19 mouse cellular contexts compared by ENCODE assay signal in genomic region chr12:9128581-9129275, GRCm38 (mm10).
A peak's percentile ranks its signal among the peaks of the same experiment; 100 is the strongest.
DNase-seq lines count a peak whose midpoint lies in the region; ATAC-seq and TF ChIP-seq lines count a peak whose summit lies in the region.
"Had no signal": no experiment of that assay in that cellular context is flagged by ENCODE, and none has a peak within 500 bp of the region (broad histone marks: within the 10 kb centered on the region; RNA-seq: fewer than 3 reads in every experiment).

No protein-coding gene starts in this region.

- no peak for TF ChIP-seq EP300 in CH12.LX (IDR thresholded peaks at IDR 0.05; ENCODE audit: low read length)

- DNase-seq in heart, adult 11 months: peak; percentile 94
- peak; percentile 59 for DNase-seq in kidney, adult 9 months
- DNase-seq in kidney, postnatal 4 days: no peak
- DNase-seq in CH12.LX (ENCODE audit: extremely low read depth): peak; percentile 29
- no peak for DNase-seq in heart, embryonic 10.5 days (ENCODE audit: low spot score)
- DNase-seq in left cerebral cortex, adult 18-20 months (ENCODE audit: low spot score in 2 of 2): no peak
- DNase-seq: cerebellum, adult 18-20 months; cerebellum, postnatal 25 days; layer of hippocampus, adult 9-11 months; liver, embryonic 13.5 days; retina, postnatal 1 day; right cerebral cortex, postnatal 4 days; thymus, postnatal 36 days had no signal

- TF ChIP-seq CTCF in CH12.LX (conservative IDR thresholded peaks at IDR 0.05 in 1 of 2, IDR thresholded peaks at IDR 0.05 in 1 of 2; ENCODE audit: low read depth in 2 of 2, low read length in 2 of 2): no peak

- H3K9me3 ChIP-seq in heart, embryonic 11.5 days (replicated peaks; ENCODE audit: control insufficient read depth, low read length): no peaks in the 10 kb centered on the region
- H3K9me3 ChIP-seq in CH12.LX (replicated peaks; ENCODE audit: low read length): no peaks in the 10 kb centered on the region
- H3K9me3 ChIP-seq in heart, embryonic 10.5 days: no peaks in the 10 kb centered on the region
- no peaks in the 10 kb centered on the region for H3K9me3 ChIP-seq in forebrain, embryonic 16.5 days (ENCODE audit: control insufficient read depth, low read length)
- H3K9me3 ChIP-seq: heart, embryonic 13.5 days; liver, embryonic 13.5 days; lung, embryonic 15.5 days; midbrain, embryonic 10.5 days had no signal

- TF ChIP-seq RAD21 in CH12.LX (IDR thresholded peaks at IDR 0.05; ENCODE audit: low read depth, low read length): no peak

- no peak overlapping the region for H3K4me2 ChIP-seq in heart, embryonic 11.5 days
- no peak overlapping the region for H3K4me2 ChIP-seq in CH12.LX (ENCODE audit: insufficient read depth, low read depth, poor library complexity, severe bottlenecking)
- H3K4me2 ChIP-seq in forebrain, embryonic 16.5 days (ENCODE audit: low read length): no peak overlapping the region
- H3K4me2 ChIP-seq: heart, embryonic 13.5 days; liver, embryonic 13.5 days; lung, embryonic 15.5 days had no signal

- H3K9ac ChIP-seq in heart, embryonic 11.5 days (ENCODE audit: low read depth, low read length): no peak overlapping the region
- H3K9ac ChIP-seq in CH12.LX (ENCODE audit: insufficient read depth, low read depth): no peak overlapping the region
- no peak overlapping the region for H3K9ac ChIP-seq in forebrain, embryonic 16.5 days (replicated peaks; ENCODE audit: low read depth, low read length)
- H3K9ac ChIP-seq: heart, embryonic 13.5 days; liver, embryonic 13.5 days; lung, embryonic 15.5 days had no signal

- dilution Hi-C loops in CH12.LX (cut with MboI; ENCODE audit: extremely low pct_ligation_motif_present, extremely low pct_unique_long_range_greater_than_20kb, low sequenced_read_pairs): no loop called here

- WGBS in heart, embryonic 11.5 days (ENCODE audit: insufficient replicate concordance): 71% methylated on average over 6 of the region's 6 CpGs
- WGBS in heart, embryonic 10.5 days: 74% methylated on average over 6 of the region's 6 CpGs
- 64% methylated on average over 6 of the region's 6 CpGs for WGBS in forebrain, embryonic 16.5 days

- no peak for TF ChIP-seq POLR2A in CH12.LX (IDR thresholded peaks at IDR 0.05; ENCODE audit: low read depth, low read length)

- H3K79me2 ChIP-seq in CH12.LX (replicated peaks; ENCODE audit: control insufficient read depth, extremely low read depth, insufficient read depth, poor library complexity, severe bottlenecking): no peaks in the 10 kb centered on the region

- no peak for ATAC-seq in heart, embryonic 11.5 days (replicated peaks; ENCODE audit: insufficient number of reproducible peaks, low FRiP score, low TSS enrichment)
- ATAC-seq in forebrain, embryonic 16.5 days: no peak

- no peak overlapping the region for H3K27ac ChIP-seq in heart, embryonic 11.5 days (ENCODE audit: low read depth, low read length)
- no peak overlapping the region for H3K27ac ChIP-seq in CH12.LX (ENCODE audit: insufficient read depth, low read depth)
- peak overlapping the region; percentile 38 for H3K27ac ChIP-seq in heart, embryonic 10.5 days
- no peak overlapping the region for H3K27ac ChIP-seq in forebrain, embryonic 16.5 days (ENCODE audit: low read length)
- H3K27ac ChIP-seq: heart, embryonic 13.5 days; liver, embryonic 13.5 days; lung, embryonic 15.5 days; macrophage; midbrain, embryonic 10.5 days had no signal

- peaks cover 18% of the 10 kb centered on the region for H3K4me1 ChIP-seq in heart, embryonic 11.5 days (ENCODE audit: control insufficient read depth, insufficient read depth, low read length)
- peaks cover 3 to 18% of the 10 kb centered on the region in 2 experiments; a peak in 2 of 4 replicates for H3K4me1 ChIP-seq in CH12.LX (ENCODE audit: control insufficient read depth in 1 of 2, insufficient read depth in 2 of 2)
- peaks cover 40% of the 10 kb centered on the region for H3K4me1 ChIP-seq in heart, embryonic 10.5 days
- no peaks in the 10 kb centered on the region for H3K4me1 ChIP-seq in forebrain, embryonic 16.5 days (replicated peaks; ENCODE audit: control insufficient read depth, insufficient read depth, low read length)
- H3K4me1 ChIP-seq: liver, embryonic 13.5 days; lung, embryonic 15.5 days had no signal

- no peak overlapping the region for H3K4me3 ChIP-seq in heart, embryonic 11.5 days (ENCODE audit: low read depth, low read length)
- H3K4me3 ChIP-seq in CH12.LX (replicated peaks in 1 of 3; ENCODE audit: low read depth in 2 of 3, low read length in 2 of 3, poor library complexity in 1 of 3): no peak overlapping the region
- H3K4me3 ChIP-seq in heart, embryonic 10.5 days: no peak overlapping the region
- no peak overlapping the region for H3K4me3 ChIP-seq in forebrain, embryonic 16.5 days (replicated peaks; ENCODE audit: low read length)
- H3K4me3 ChIP-seq: heart, embryonic 13.5 days; liver, embryonic 13.5 days; lung, embryonic 15.5 days; midbrain, embryonic 10.5 days had no signal

- in situ Hi-C loops in CH12.LX (cut with MboI; ENCODE audit: low pct_ligation_motif_present, low pct_unique_long_range_greater_than_20kb, low sequenced_read_pairs): no loop called here

- H3K27me3 ChIP-seq in heart, embryonic 11.5 days (ENCODE audit: control insufficient read depth, insufficient read depth, low read length): no peaks in the 10 kb centered on the region
- no peaks in the 10 kb centered on the region for H3K27me3 ChIP-seq in CH12.LX (replicated peaks)
- no peaks in the 10 kb centered on the region for H3K27me3 ChIP-seq in heart, embryonic 10.5 days (ENCODE audit: insufficient read depth, poor library complexity, severe bottlenecking)
- H3K27me3 ChIP-seq in forebrain, embryonic 16.5 days (replicated peaks; ENCODE audit: control insufficient read depth, insufficient read depth, low read length): no peaks in the 10 kb centered on the region
- H3K27me3 ChIP-seq: heart, embryonic 13.5 days; liver, embryonic 13.5 days; lung, embryonic 15.5 days had no signal

- H3K36me3 ChIP-seq in heart, embryonic 11.5 days (ENCODE audit: control insufficient read depth, insufficient read depth, low read length): no peaks in the 10 kb centered on the region
- H3K36me3 ChIP-seq in CH12.LX (replicated peaks in 1 of 2; ENCODE audit: control insufficient read depth in 1 of 2, insufficient read depth in 1 of 2, low read length in 1 of 2): no peaks in the 10 kb centered on the region
- no peaks in the 10 kb centered on the region for H3K36me3 ChIP-seq in heart, embryonic 10.5 days
- H3K36me3 ChIP-seq in forebrain, embryonic 16.5 days (ENCODE audit: control insufficient read depth, insufficient read depth): no peaks in the 10 kb centered on the region
- H3K36me3 ChIP-seq: heart, embryonic 13.5 days; liver, embryonic 13.5 days; lung, embryonic 15.5 days; midbrain, embryonic 10.5 days had no signal

TF ChIP-seq in CH12.LX, 34 proteins besides CTCF, POLR2A, EP300 and RAD21:
- TF ChIP-seq NRF1 (IDR thresholded peaks at IDR 0.05; ENCODE audit: low read depth, low read length) (no peak), MEF2A (IDR thresholded peaks at IDR 0.05; ENCODE audit: borderline replicate concordance, low read depth, low read length) (peak; percentile 26; the same call in 1 of the 2 replicates)

Comparison
In these comparisons a context has a peak if more than half of its experiments do, and no peak if none do; other contexts are left out.
1. DNase-seq: peak in heart, adult 11 months (single experiment), kidney, adult 9 months (single experiment) and CH12.LX (single experiment); none in kidney, postnatal 4 days (0 of 2), heart, embryonic 10.5 days (single experiment) and left cerebral cortex, adult 18-20 months (0 of 2).